Mouse (Mus musculus) CH12.LX (cell line): ENCODE data around the gene Prima1. TPM values are rescaled to one million over a fixed set of nuclear protein-coding genes. Genes with fewer than 3 reads are reported as not detected.

Experiments
- DNase-seq: peaks from one replicate; pipeline ENCODE4 v3.0.0-alpha.2; 2013; ENCODE audit errors: extremely low read depth
- H3K27ac ChIP-seq: 2 replicates; pipeline ENCODE4 v1.5.1; 2012; ENCODE audit warnings: low read depth, mild to moderate bottlenecking, control low read depth, moderate library complexity; ENCODE audit not compliant: insufficient read depth
- H3K27me3 ChIP-seq: replicated peaks from 2 replicates; pipeline ENCODE3; 2012; ENCODE audit warnings: inconsistent platforms
- H3K36me3 ChIP-seq, 2 experiments: replicated peaks in 1 of 2; 2 replicates each; pipeline versions ENCODE3 to v1.6.1; 2012; ENCODE audit warnings: inconsistent platforms in 1 of 2, low read length in 1 of 2, mild to moderate bottlenecking in 1 of 2, mixed read lengths in 1 of 2, moderate library complexity in 1 of 2; ENCODE audit not compliant: control insufficient read depth in 1 of 2, insufficient read depth in 1 of 2
- H3K4me1 ChIP-seq, 2 experiments: 2 replicates each; pipeline ENCODE4 v1.6.1; 2012; ENCODE audit warnings: inconsistent platforms in 1 of 2, moderate library complexity in 1 of 2; ENCODE audit not compliant: insufficient read depth in 2 of 2, control insufficient read depth in 1 of 2
- H3K4me2 ChIP-seq: 2 replicates; pipeline ENCODE4 v1.6.1; 2012; ENCODE audit warnings: low read depth, mild to moderate bottlenecking, control low read depth; ENCODE audit not compliant: poor library complexity, insufficient read depth, severe bottlenecking
- H3K4me3 ChIP-seq, 3 experiments: fragments of 150-350 bp in 1 of 3; sonication (generic) in 1 of 3; replicated peaks in 1 of 3; 2 replicates each; pipeline versions ENCODE3 to v1.5.1; 2011 to 2012; ENCODE audit warnings: low read depth in 2 of 3, low read length in 2 of 3, mild to moderate bottlenecking in 2 of 3, moderate library complexity in 2 of 3, control low read depth in 1 of 3, improper control_type of control experiment in 1 of 3, inconsistent platforms in 1 of 3, mixed read lengths in 1 of 3; ENCODE audit not compliant: poor library complexity in 1 of 3
- H3K79me2 ChIP-seq: replicated peaks from 2 replicates; pipeline ENCODE4 v1.6.1; 2012; ENCODE audit warnings: mild to moderate bottlenecking, moderate library complexity; ENCODE audit not compliant: control insufficient read depth, poor library complexity, insufficient read depth, severe bottlenecking; ENCODE audit errors: extremely low read depth
- H3K9ac ChIP-seq: 2 replicates; pipeline ENCODE4 v1.6.1; 2012; ENCODE audit warnings: low read depth, mild to moderate bottlenecking, control low read depth, moderate library complexity; ENCODE audit not compliant: insufficient read depth
- H3K9me3 ChIP-seq: replicated peaks from 2 replicates; pipeline ENCODE3; 2012; ENCODE audit warnings: low read length, inconsistent platforms, mixed read lengths
- BHLHE40 ChIP-seq: IDR thresholded peaks from 2 replicates; pipeline ENCODE4 v1.6.1; 2011; ENCODE audit warnings: mild to moderate bottlenecking, low read depth, low read length, improper control_type of control experiment
- CHD1 ChIP-seq: IDR thresholded peaks from 2 replicates; pipeline ENCODE4 v1.6.1; 2012; ENCODE audit warnings: low read depth, low read length, improper control_type of control experiment, inconsistent platforms
- CHD2 ChIP-seq: IDR thresholded peaks from 2 replicates; pipeline ENCODE4 v1.6.1; 2011; ENCODE audit warnings: low read length, improper control_type of control experiment
- ETS1 ChIP-seq: conservative IDR thresholded peaks from 2 replicates; pipeline ENCODE4 v1.6.1; 2012; ENCODE audit warnings: low read depth, mild to moderate bottlenecking, inconsistent platforms, low read length, improper control_type of control experiment, moderate library complexity
- GABPA ChIP-seq: IDR thresholded peaks from 2 replicates; pipeline ENCODE4 v1.6.1; 2012; ENCODE audit warnings: low read depth, low read length, improper control_type of control experiment, inconsistent platforms; ENCODE audit not compliant: insufficient replicate concordance
- KAT2A ChIP-seq: IDR thresholded peaks from 2 replicates; pipeline ENCODE4 v1.6.1; 2012; ENCODE audit warnings: low read length, improper control_type of control experiment, inconsistent platforms; ENCODE audit not compliant: insufficient replicate concordance
- MEF2A ChIP-seq: IDR thresholded peaks from 2 replicates; pipeline ENCODE4 v1.6.1; 2014; ENCODE audit warnings: low read depth, mild to moderate bottlenecking, inconsistent platforms, low read length, improper control_type of control experiment, borderline replicate concordance
- MXI1 ChIP-seq: IDR thresholded peaks from 2 replicates; pipeline ENCODE4 v1.6.1; 2011; ENCODE audit warnings: mild to moderate bottlenecking, low read depth, low read length, improper control_type of control experiment
- MYC ChIP-seq: IDR thresholded peaks from 2 replicates; pipeline ENCODE4 v1.6.1; 2011; ENCODE audit warnings: low read depth, mild to moderate bottlenecking, improper control_type of control experiment, low read length
- NRF1 ChIP-seq: IDR thresholded peaks from 2 replicates; pipeline ENCODE4 v1.6.1; 2014; ENCODE audit warnings: low read depth, mild to moderate bottlenecking, inconsistent platforms, low read length, improper control_type of control experiment, moderate library complexity
- PAX5 ChIP-seq: IDR thresholded peaks from 2 replicates; pipeline ENCODE4 v1.6.1; 2012; ENCODE audit warnings: low read length, inconsistent platforms, mixed read lengths
- POLR2A ChIP-seq: IDR thresholded peaks from 2 replicates; pipeline ENCODE4 v1.6.1; 2011; ENCODE audit warnings: low read depth, mild to moderate bottlenecking, improper control_type of control experiment, low read length
- RAD21 ChIP-seq: IDR thresholded peaks from 2 replicates; pipeline ENCODE4 v1.6.1; 2011; ENCODE audit warnings: low read depth, mild to moderate bottlenecking, low read length, improper control_type of control experiment, moderate library complexity
- SIN3A ChIP-seq: IDR thresholded peaks from 2 replicates; pipeline ENCODE4 v1.6.1; 2012; ENCODE audit warnings: low read length, improper control_type of control experiment, inconsistent platforms
- SMC3 ChIP-seq: IDR thresholded peaks from 2 replicates; pipeline ENCODE4 v1.6.1; 2011; ENCODE audit warnings: low read depth, low read length, improper control_type of control experiment
- TBP ChIP-seq: conservative IDR thresholded peaks from 2 replicates; pipeline ENCODE4 v1.6.1; 2011; ENCODE audit warnings: low read depth, low read length, improper control_type of control experiment
- UBTF ChIP-seq: IDR thresholded peaks from 2 replicates; pipeline ENCODE4 v1.6.1; 2012; ENCODE audit warnings: low read depth, mild to moderate bottlenecking, inconsistent platforms, low read length, improper control_type of control experiment, moderate library complexity
- USF1 ChIP-seq: IDR thresholded peaks from 2 replicates; pipeline ENCODE4 v1.6.1; 2014; ENCODE audit warnings: low read depth, mild to moderate bottlenecking, inconsistent platforms, low read length, improper control_type of control experiment
- USF2 ChIP-seq: conservative IDR thresholded peaks from 2 replicates; pipeline ENCODE4 v1.6.1; 2011; ENCODE audit warnings: low read depth, low read length, improper control_type of control experiment
- ZC3H11A ChIP-seq: IDR thresholded peaks from 2 replicates; pipeline ENCODE4 v1.6.1; 2012; ENCODE audit warnings: low read depth, mild to moderate bottlenecking, inconsistent platforms, low read length, improper control_type of control experiment
- ZMIZ1 ChIP-seq: IDR thresholded peaks from 2 replicates; pipeline ENCODE4 v1.6.1; 2012; ENCODE audit warnings: low read depth, mild to moderate bottlenecking, inconsistent platforms, low read length, improper control_type of control experiment
- ZNF384 ChIP-seq: IDR thresholded peaks from 2 replicates; pipeline ENCODE4 v1.6.1; 2012; ENCODE audit warnings: low read depth, low read length, improper control_type of control experiment, inconsistent platforms
- dilution Hi-C: fragments of 300-500 bp; cut with MboI; formaldehyde crosslinking; loops from 2 replicates; pipeline ENCODE4 v1.14.3; 2020; ENCODE audit warnings: low sequenced_read_pairs; ENCODE audit not compliant: extremely low pct_unique_long_range_greater_than_20kb, extremely low pct_ligation_motif_present
- in situ Hi-C: fragments of 300-500 bp; cut with MboI; formaldehyde crosslinking; loops from 3 replicates; pipeline ENCODE4 v1.14.3; 2019; ENCODE audit warnings: low sequenced_read_pairs, low pct_ligation_motif_present, low pct_unique_long_range_greater_than_20kb, mixed read lengths
- polyA plus RNA-seq: library from polyadenylated mRNA; unstranded; fragments of >175 nt; gene quantifications from 2 replicates; pipeline ENCODE4 v1.2.1, GENCODE M21; 2012; ENCODE audit warnings: low read depth; ENCODE audit not compliant: insufficient read length
- total RNA-seq, 2 experiments: library from RNA; depleted of rRNA; stranded (reverse); fragments of 300-350 nt in 1 of 2; fragments of >200 nt in 1 of 2; gene quantifications; 2 replicates each; pipeline ENCODE4 v1.2.3; 2012 to 2014

Gene Prima1
- total RNA-seq (2012; rRNA removed) = not detected in 2 replicates
- total RNA-seq (2014; rRNA removed) = not detected in 2 replicates
- not detected in 2 replicates for polyA plus RNA-seq

- TF ChIP-seq CHD1 (no peak), SMC3 (no peak), PAX5 (no peak), GABPA (no peak), ZNF384 (no peak), BHLHE40 (no peak), USF1 (no peak), ETS1 (no peak), MXI1 (no peak)
- no peak within 1 kb of the TSS for H3K9ac ChIP-seq
- dilution Hi-C loops (no loop called here), in situ Hi-C loops (no loop called here)
- DNase-seq = no peak
- H3K4me2 ChIP-seq = no peak within 1 kb of the TSS
- no peaks in the 10 kb centered on the region for H3K27me3 ChIP-seq
- no peak within 1 kb of the TSS for H3K27ac ChIP-seq
- H3K79me2 ChIP-seq = no peaks in the 10 kb centered on the region
- H3K36me3 ChIP-seq = no peaks in the 10 kb centered on the region
- no peak within 1 kb of the TSS for H3K4me3 ChIP-seq
- no peaks in the 10 kb centered on the region for H3K9me3 ChIP-seq
- no peaks in the 10 kb centered on the region; a peak in 1 of 4 replicates for H3K4me1 ChIP-seq
These were observed at the start of gene Prima1 for GRCm38 (mm10) chr12:103242083-103242581. Prima1 (minus strand) TSS chr12:103242150.

- dilution Hi-C loops (no loop called here), in situ Hi-C loops (no loop called here)
- Histone ChIP-seq H3K4me3 (no peak overlapping the region), H3K36me3 (no peaks in the 10 kb centered on the region), H3K79me2 (no peaks in the 10 kb centered on the region), H3K4me2 (no peak overlapping the region), H3K4me1 (peaks cover 2 to 5% of the 10 kb centered on the region in 2 experiments; a peak in 1 of 4 replicates), H3K27ac (no peak overlapping the region), H3K27me3 (peaks cover 4% of the 10 kb centered on the region), H3K9ac (no peak overlapping the region), H3K9me3 (peaks cover 3% of the 10 kb centered on the region)
- no peak for TF ChIP-seq RAD21
- TF ChIP-seq ZMIZ1 = no peak
- TF ChIP-seq USF2 = no peak
- TF ChIP-seq NRF1 = no peak
- TF ChIP-seq MXI1 = no peak
- no peak for TF ChIP-seq ZC3H11A
- TF ChIP-seq KAT2A = no peak
- no peak for TF ChIP-seq MEF2A
- TF ChIP-seq GABPA = no peak
- TF ChIP-seq CHD2 = no peak
- TF ChIP-seq TBP = no peak
- no peak for TF ChIP-seq UBTF
- TF ChIP-seq MYC = no peak
- no peak for TF ChIP-seq SMC3
- TF ChIP-seq SIN3A = no peak
- no peak for TF ChIP-seq POLR2A
- no peak for DNase-seq
These were observed 45.3 kb upstream of the Prima1 start for GRCm38 (mm10) chr12:103287276-103287675.
